ENCODE assay signal across 14 mouse cellular contexts in the genomic region with DNA sequence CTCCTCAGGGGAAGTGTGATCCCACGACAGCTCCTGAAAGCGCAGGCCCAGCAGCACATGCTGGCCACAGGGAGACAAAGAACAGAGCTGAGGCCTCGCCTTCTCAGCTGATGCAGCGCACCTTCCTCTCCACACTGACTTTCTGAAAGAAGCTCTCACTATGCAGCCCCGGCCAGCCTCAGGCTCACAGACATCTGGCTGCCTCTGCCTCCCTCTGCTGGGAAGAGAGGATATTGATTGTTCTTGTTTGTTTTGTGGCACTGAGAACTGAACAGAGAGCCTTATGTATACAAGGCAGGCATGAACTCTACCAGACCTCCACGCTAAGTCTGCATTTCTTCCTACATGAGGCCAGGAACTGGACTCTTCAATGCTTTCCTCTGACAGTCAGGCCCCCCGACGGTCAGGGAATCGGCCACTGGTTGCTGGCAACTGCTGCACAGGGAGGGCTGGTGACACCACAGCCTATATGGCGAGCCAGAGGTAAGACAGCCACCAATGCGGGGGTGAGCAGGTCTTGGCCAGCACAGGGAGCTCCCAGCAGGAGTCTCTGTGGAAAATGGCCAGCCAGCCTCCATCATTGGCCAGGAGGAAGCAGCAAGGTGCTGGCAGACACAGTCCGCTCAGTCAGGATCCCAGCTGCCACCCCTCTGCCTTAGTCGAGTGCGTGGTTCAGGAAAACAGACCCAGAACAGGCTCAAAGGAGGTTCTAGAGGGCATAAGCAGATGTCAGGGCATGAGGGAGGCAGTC. TPM values are rescaled to one million over a fixed set of nuclear protein-coding genes. Genes with fewer than 3 reads are reported as not detected.
DNase-seq lines count a peak whose midpoint lies in the region; ATAC-seq and TF ChIP-seq lines count a peak whose summit lies in the region.
"Had no signal": no experiment of that assay in that cellular context is flagged by ENCODE, and none has a peak within 500 bp of the region (broad histone marks: within the 10 kb centered on the region; RNA-seq: fewer than 3 reads in every experiment).

No protein-coding gene starts in this region.

- no peaks in the 10 kb centered on the region for H3K9me3 ChIP-seq in liver, embryonic 14.5 days (ENCODE audit: control insufficient read depth, low read length)
- H3K9me3 ChIP-seq in stomach, postnatal 0 days (ENCODE audit: control insufficient read depth, low read length) = no peaks in the 10 kb centered on the region
- H3K9me3 ChIP-seq: heart, embryonic 13.5 days; hindbrain, embryonic 15.5 days had no signal

- peak; percentile 89 for DNase-seq in heart, adult 11 months
- no peak for DNase-seq in heart, postnatal 10 days
- no peak for DNase-seq in liver, embryonic 14.5 days (ENCODE audit: low read depth in 3 of 3, low spot score in 3 of 3)
- DNase-seq in liver (no peak), R1 (ENCODE audit: low read depth, low spot score) (peak; percentile 64)
- DNase-seq in stomach, postnatal 0 days (ENCODE audit: low spot score) = no peak
- no peak for DNase-seq in right cerebral cortex, postnatal 10 days (ENCODE audit: low spot score in 2 of 2)
- DNase-seq: kidney, postnatal 10 days; lung, postnatal 10 days had no signal

- no peak overlapping the region for H3K9ac ChIP-seq in liver, embryonic 14.5 days (replicated peaks)
- H3K9ac ChIP-seq in stomach, postnatal 0 days (ENCODE audit: low read length) = no peak overlapping the region
- H3K9ac ChIP-seq: heart, embryonic 13.5 days; hindbrain, embryonic 15.5 days had no signal

- TF ChIP-seq CTCF in liver, embryonic 14.5 days (IDR thresholded peaks at IDR 0.05; ENCODE audit: low read depth) = peak; percentile 34; the same call in 1 of the 2 replicates
- TF ChIP-seq CTCF in stomach, postnatal 0 days (IDR thresholded peaks at IDR 0.05; ENCODE audit: low read depth) = peak; percentile 28; the same call in 1 of the 2 replicates

- H3K4me1 ChIP-seq in liver, embryonic 14.5 days (replicated peaks; ENCODE audit: control insufficient read depth in 2 of 2, insufficient read depth in 2 of 2, low read length in 1 of 2) = no peaks in the 10 kb centered on the region
- no peaks in the 10 kb centered on the region for H3K4me1 ChIP-seq in stomach, postnatal 0 days (replicated peaks; ENCODE audit: control insufficient read depth, insufficient read depth)
- H3K4me1 ChIP-seq: forebrain, embryonic 10.5 days; hindbrain, embryonic 15.5 days had no signal

- intact Hi-C loops in heart, postnatal 10 days (cut with DNase I) = no loop called here

- peaks cover 14% of the 10 kb centered on the region for H3K36me3 ChIP-seq in liver, embryonic 14.5 days (replicated peaks; ENCODE audit: control insufficient read depth, insufficient read depth, low read depth)
- peaks cover 20% of the 10 kb centered on the region for H3K36me3 ChIP-seq in stomach, postnatal 0 days (ENCODE audit: control insufficient read depth, insufficient read depth, low read length)

- 86% methylated on average over 14 of the region's 14 CpGs for WGBS in liver, embryonic 14.5 days (ENCODE audit: insufficient replicate concordance)
- 97% methylated on average over 14 of the region's 14 CpGs for WGBS in stomach, postnatal 0 days

- no peak overlapping the region for H3K4me2 ChIP-seq in liver, embryonic 14.5 days (ENCODE audit: low read depth)
- H3K4me2 ChIP-seq in stomach, postnatal 0 days (replicated peaks; ENCODE audit: low read depth) = no peak overlapping the region
- H3K4me2 ChIP-seq: heart, embryonic 13.5 days; hindbrain, embryonic 15.5 days; midbrain, embryonic 11.5 days had no signal

- no peak for TF ChIP-seq EP300 in liver, embryonic 14.5 days (IDR thresholded peaks at IDR 0.05; ENCODE audit: low read depth)
- no peak for TF ChIP-seq EP300 in stomach, postnatal 0 days (optimal IDR thresholded peaks at IDR 0.05)

- ATAC-seq in liver, embryonic 14.5 days (ENCODE audit: insufficient read depth) = no peak
- ATAC-seq in stomach, postnatal 0 days (ENCODE audit: low FRiP score, low TSS enrichment) = no peak

- no peaks in the 10 kb centered on the region for H3K27me3 ChIP-seq in liver, embryonic 14.5 days (ENCODE audit: control insufficient read depth, insufficient read depth, low read length)
- no peaks in the 10 kb centered on the region for H3K27me3 ChIP-seq in stomach, postnatal 0 days (ENCODE audit: control insufficient read depth, insufficient read depth, low read length)
- H3K27me3 ChIP-seq: heart, embryonic 13.5 days; hindbrain, embryonic 15.5 days had no signal

- H3K27ac ChIP-seq in liver, embryonic 14.5 days = no peak overlapping the region
- H3K27ac ChIP-seq in stomach, postnatal 0 days (replicated peaks) = no peak overlapping the region
- H3K27ac ChIP-seq: embryonic facial prominence, embryonic 10.5 days; forebrain, embryonic 10.5 days; heart, embryonic 13.5 days; hindbrain, embryonic 15.5 days had no signal

- no peak overlapping the region for H3K4me3 ChIP-seq in liver, embryonic 14.5 days (ENCODE audit: insufficient read depth in 1 of 2, low read depth in 2 of 2, low read length in 2 of 2)
- no peak overlapping the region for H3K4me3 ChIP-seq in stomach, postnatal 0 days (ENCODE audit: low read depth, low read length)
- H3K4me3 ChIP-seq: embryonic facial prominence, embryonic 10.5 days; forebrain, embryonic 10.5 days; heart, embryonic 13.5 days; hindbrain, embryonic 15.5 days had no signal

RNA-seq across cellular contexts. Expression of a gene that starts 12.6 kb away (rescaled TPM):
- total RNA-seq in heart, postnatal 10 days (2021) = 10 to 100 TPM; 19.0 to 20.5 TPM
- 5.9 and 6.7 TPM in 2 replicates for polyA plus RNA-seq in liver, embryonic 14.5 days (2012; rRNA removed)
- polyA plus RNA-seq in liver, embryonic 14.5 days (2014; fragmentation: Nextera tagmentation; extraction: Ambion mirVana) = 6.6 and 8.4 TPM in 2 replicates
- polyA plus RNA-seq in stomach, postnatal 0 days (2015; fragmentation: Nextera tagmentation; extraction: Ambion mirVana) = 13.8 and 18.8 TPM in 2 replicates

RNA-seq across cellular contexts. Expression of a gene that starts 15.1 kb away (rescaled TPM):
- 1 to 10 TPM; 4.6 to 5.9 TPM for total RNA-seq in heart, postnatal 10 days (2021)
- 5.3 and 5.8 TPM in 2 replicates for polyA plus RNA-seq in liver, embryonic 14.5 days (2012; rRNA removed)
- 3.2 and 4.6 TPM in 2 replicates for polyA plus RNA-seq in liver, embryonic 14.5 days (2014; fragmentation: Nextera tagmentation; extraction: Ambion mirVana)
- polyA plus RNA-seq in stomach, postnatal 0 days (2015; fragmentation: Nextera tagmentation; extraction: Ambion mirVana) = 2.9 and 3.2 TPM in 2 replicates

RNA-seq across cellular contexts. Expression of a gene that starts 31.4 kb away (rescaled TPM):
- total RNA-seq in heart, postnatal 10 days (2021) = 1 to 10 TPM; 1.1 to 1.2 TPM
- 2.2 and 2.4 TPM in 2 replicates for polyA plus RNA-seq in liver, embryonic 14.5 days (2012; rRNA removed)
- polyA plus RNA-seq in liver, embryonic 14.5 days (2014; fragmentation: Nextera tagmentation; extraction: Ambion mirVana) = 1.1 TPM in 2 replicates
- 0.77 and 1.0 TPM in 2 replicates for polyA plus RNA-seq in stomach, postnatal 0 days (2015; fragmentation: Nextera tagmentation; extraction: Ambion mirVana)

RNA-seq across cellular contexts. Expression of a gene that starts 50.3 kb away (rescaled TPM):
- total RNA-seq in heart, postnatal 10 days (2021) = 100 to 1,000 TPM; 100 to 101 TPM
- 35.3 and 36.0 TPM in 2 replicates for polyA plus RNA-seq in liver, embryonic 14.5 days (2012; rRNA removed)
- 45.1 and 54.5 TPM in 2 replicates for polyA plus RNA-seq in liver, embryonic 14.5 days (2014; fragmentation: Nextera tagmentation; extraction: Ambion mirVana)
- polyA plus RNA-seq in stomach, postnatal 0 days (2015; fragmentation: Nextera tagmentation; extraction: Ambion mirVana) = 47.0 and 54.9 TPM in 2 replicates

Comparison
In these comparisons a context has a peak if more than half of its experiments do, and no peak if none do; other contexts are left out.
1. DNase-seq: peak in heart, adult 11 months (single experiment) and R1 (single experiment); none in heart, postnatal 10 days (0 of 2), liver, embryonic 14.5 days (0 of 3), liver (single experiment), stomach, postnatal 0 days (single experiment) and right cerebral cortex, postnatal 10 days (0 of 2).